Mouse (Mus musculus) brain, embryonic 14.5 days (tissue): Measurements from ENCODE around the gene 0610010F05Rik.

ENCODE experiments used
- CTCF ChIP-seq: fragments of 200-500 bp; IDR thresholded peaks from 2 replicates; pipeline ENCODE4 v1.5.1; 2012; ENCODE audit warnings: inconsistent platforms, mild to moderate bottlenecking, moderate library complexity, borderline replicate concordance; ENCODE audit not compliant: insufficient read depth, insufficient read length; ENCODE audit errors: extremely low read depth
- POLR2A ChIP-seq: fragments of 200-500 bp; IDR thresholded peaks from 2 replicates; pipeline ENCODE4 v1.6.1; 2012; ENCODE audit warnings: mild to moderate bottlenecking, inconsistent platforms, borderline replicate concordance; ENCODE audit not compliant: poor library complexity, insufficient read depth, insufficient read length, severe bottlenecking; ENCODE audit errors: extremely low read depth

- TF ChIP-seq POLR2A, result no peak
- no peak for TF ChIP-seq CTCF
Measured at GRCm38 (mm10) chr11:23618995-23619394, 14.4 kb downstream of the 0610010F05Rik start.
